Mouse (Mus musculus) C2C12 (cell line): ENCODE data around the gene Rbm34. TPM values are rescaled to one million over a fixed set of nuclear protein-coding genes. Genes with fewer than 3 reads are reported as not detected.
"Not testable (repeated sequence)": the region's sequence is repeated elsewhere in the genome, so short reads cannot be mapped to it uniquely, and the experiment has no call there.

Experiments
- H3K27me3 ChIP-seq: one replicate; pipeline ENCODE4 v1.6.1; 2011; ENCODE audit not compliant: control insufficient read depth, insufficient read depth, insufficient read length
- H3K36me3 ChIP-seq: one replicate; pipeline ENCODE4 v1.6.1; 2011; ENCODE audit not compliant: control insufficient read depth, insufficient read depth
- H3K4me3 ChIP-seq: one replicate; pipeline ENCODE4 v1.5.1; 2011; ENCODE audit warnings: mild to moderate bottlenecking, control low read depth; ENCODE audit not compliant: poor library complexity, insufficient read depth, severe bottlenecking
- H3K79me2 ChIP-seq: one replicate; pipeline ENCODE4 v1.6.1; 2011; ENCODE audit not compliant: control insufficient read depth, insufficient read depth
- H3K79me3 ChIP-seq: one replicate; pipeline ENCODE4 v1.6.1; 2011; ENCODE audit warnings: low read depth, control low read depth
- H3ac ChIP-seq: one replicate; pipeline ENCODE3; 2011; ENCODE audit warnings: low read depth; ENCODE audit not compliant: control insufficient read depth, insufficient read length
- CEBPB ChIP-seq: IDR thresholded peaks from one replicate; pipeline ENCODE4 v1.6.1; 2011; ENCODE audit warnings: low read depth, mild to moderate bottlenecking, control low read depth, moderate library complexity
- CTCF ChIP-seq: IDR thresholded peaks from one replicate; pipeline ENCODE4 v1.5.1; 2011; ENCODE audit not compliant: control insufficient read depth, insufficient read depth, insufficient read length
- FOSL1 ChIP-seq: IDR thresholded peaks from one replicate; pipeline ENCODE4 v1.8.0; 2011; ENCODE audit warnings: mild to moderate bottlenecking, low read length; ENCODE audit not compliant: poor library complexity, insufficient read depth, severe bottlenecking
- MAX ChIP-seq: IDR thresholded peaks from one replicate; pipeline ENCODE4 v1.6.1; 2011; ENCODE audit warnings: mild to moderate bottlenecking, control low read depth
- MYOD1 ChIP-seq: IDR thresholded peaks from one replicate; pipeline ENCODE4 v1.6.1; 2011; ENCODE audit warnings: low read depth; ENCODE audit not compliant: control insufficient read depth, insufficient read length
- MYOG ChIP-seq: IDR thresholded peaks from one replicate; pipeline ENCODE4 v1.6.1; 2011; ENCODE audit not compliant: control insufficient read depth, insufficient read length; ENCODE audit errors: extremely low read depth
- USF1 ChIP-seq: IDR thresholded peaks from one replicate; pipeline ENCODE4 v1.6.1; 2011; ENCODE audit warnings: low read depth, mild to moderate bottlenecking, control low read depth, moderate library complexity
- polyA plus RNA-seq: library from polyadenylated mRNA; unstranded; fragments of >200 nt; fragmentation: generic; extraction: Trizol; gene quantifications from one replicate; pipeline ENCODE4 v1.2.1, GENCODE M21; 2012; ENCODE audit warnings: missing spikeins

Rbm34 gene
- polyA plus RNA-seq, 1 experiment = 7.4 TPM

DNA sequence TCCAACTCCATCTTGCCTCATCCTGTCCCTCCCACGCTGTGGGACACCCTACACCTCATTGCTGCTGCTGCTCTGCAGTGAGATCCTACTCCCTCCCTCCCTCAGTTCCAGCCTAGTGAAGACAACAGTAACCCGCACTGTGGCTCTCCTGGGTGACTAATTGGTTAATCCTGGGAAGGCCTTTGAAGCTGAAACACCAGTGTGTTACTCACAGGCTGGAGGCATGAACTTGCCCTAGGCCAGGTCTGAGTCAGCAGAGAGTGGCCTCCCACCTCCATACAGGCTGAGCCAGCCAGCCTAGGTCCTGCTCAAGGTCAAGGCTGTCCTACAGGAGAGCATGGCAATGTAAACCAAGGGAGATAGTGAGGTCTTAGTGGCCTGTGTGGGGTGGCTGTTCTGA, 51.6 kb downstream of the Rbm34 start:
- Histone ChIP-seq H3K4me3 (no peak overlapping the region), H3K79me3 (no peaks in the 10 kb centered on the region), H3K27me3 (no peaks in the 10 kb centered on the region), H3K79me2 (no peaks in the 10 kb centered on the region), H3ac (no peak overlapping the region), H3K36me3 (no peaks in the 10 kb centered on the region)
- TF ChIP-seq USF1 = no peak
- TF ChIP-seq FOSL1 = peak; percentile 39
- TF ChIP-seq MYOG = no peak
- TF ChIP-seq MAX = peak; percentile 60
- TF ChIP-seq MYOD1 = peak; percentile 12
- TF ChIP-seq CEBPB = peak; percentile 24
- no peak for TF ChIP-seq CTCF

- Histone ChIP-seq H3K79me3 (no peaks in the 10 kb centered on the region), H3K79me2 (no peaks in the 10 kb centered on the region), H3ac (no peak overlapping the region), H3K27me3 (no peaks in the 10 kb centered on the region), H3K36me3 (no peaks in the 10 kb centered on the region), H3K4me3 (no peak overlapping the region)
- TF ChIP-seq CEBPB (no peak), MYOD1 (no peak), MAX (no peak), USF1 (no peak), MYOG (no peak), CTCF (no peak), FOSL1 (no peak)
Measured at GRCm38 (mm10) chr8:126918356-126918755, 52.5 kb downstream of the Rbm34 start.

DNA sequence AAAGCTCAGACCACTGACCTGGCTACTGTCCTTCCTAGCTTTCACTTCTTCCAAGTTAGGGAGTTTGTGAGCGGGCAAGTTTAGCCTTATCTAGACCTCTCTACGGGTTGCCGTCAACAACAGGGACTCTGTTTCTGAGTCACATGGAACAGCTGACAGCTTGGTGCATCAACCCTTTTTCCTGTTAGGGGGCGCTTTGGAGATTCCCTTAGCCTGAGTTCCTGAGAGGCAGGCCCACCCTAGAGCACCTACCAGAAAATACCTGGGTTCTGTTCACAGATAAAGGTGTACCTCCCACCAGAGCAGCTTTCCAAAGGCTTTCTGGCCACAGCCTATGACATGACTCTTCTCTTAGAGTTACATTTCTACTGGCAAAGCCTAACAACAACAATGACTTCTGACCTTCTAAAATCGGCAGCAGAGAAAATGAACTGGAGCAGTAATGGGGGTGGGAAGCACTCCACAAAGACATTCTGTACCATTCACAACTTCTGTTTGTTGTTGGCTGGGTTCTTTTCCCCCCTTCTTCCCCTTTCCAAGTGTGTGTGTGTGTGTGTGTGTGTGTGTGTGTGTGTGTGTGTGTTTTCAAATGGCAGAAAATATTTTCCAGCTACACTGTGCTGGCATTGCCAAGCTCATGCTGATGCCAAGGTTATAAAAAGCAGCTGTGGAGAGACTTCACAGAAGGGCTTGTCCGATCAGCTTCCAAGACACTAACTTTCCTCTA, 53.5 kb downstream of the Rbm34 start:
- Histone ChIP-seq H3K79me2 (no peaks in the 10 kb centered on the region), H3K4me3 (no peak overlapping the region), H3K27me3 (no peaks in the 10 kb centered on the region)

GRCm38 (mm10) chr8:126916611-126917010, 54.3 kb downstream of the Rbm34 start:
- TF ChIP-seq FOSL1 (no peak), USF1 (no peak), MYOD1 (no peak), CTCF (no peak), CEBPB (no peak)
- H3K79me2 ChIP-seq = no peaks in the 10 kb centered on the region
- H3K36me3 ChIP-seq = no peaks in the 10 kb centered on the region
- no peaks in the 10 kb centered on the region for H3K79me3 ChIP-seq
- no peak overlapping the region for H3ac ChIP-seq
- no peaks in the 10 kb centered on the region for H3K27me3 ChIP-seq
- no peak overlapping the region for H3K4me3 ChIP-seq

More for the DNA sequence above, 53.5 kb downstream of the Rbm34 start:
- TF ChIP-seq CEBPB = no peak
- TF ChIP-seq FOSL1 = no peak
- TF ChIP-seq USF1 = no peak
- no peak for TF ChIP-seq MYOD1
- TF ChIP-seq MAX = no peak
- TF ChIP-seq MYOG = no peak
- TF ChIP-seq CTCF = no peak
- no peaks in the 10 kb centered on the region for H3K79me3 ChIP-seq
- no peak overlapping the region for H3ac ChIP-seq
- H3K36me3 ChIP-seq = no peaks in the 10 kb centered on the region

- Histone ChIP-seq H3K79me2 (no peaks in the 10 kb centered on the region), H3K27me3 (no peaks in the 10 kb centered on the region), H3ac (no peak overlapping the region), H3K36me3 (no peaks in the 10 kb centered on the region), H3K79me3 (no peaks in the 10 kb centered on the region), H3K4me3 (no peak overlapping the region)
- TF ChIP-seq MYOG (no peak), CEBPB (no peak), FOSL1 (no peak), USF1 (no peak), CTCF (no peak), MAX (no peak), MYOD1 (no peak)
Measured at GRCm38 (mm10) chr8:126914609-126915375, 56.1 kb downstream of the Rbm34 start.

- not testable (repeated sequence) for H3K4me3 ChIP-seq, H3ac ChIP-seq, H3K27me3 ChIP-seq, H3K79me3 ChIP-seq, H3K79me2 ChIP-seq, H3K36me3 ChIP-seq
Measured at GRCm38 (mm10) chr8:126914107-126914490, 56.8 kb downstream of the Rbm34 start.
